Mouse (Mus musculus): Measurements from ENCODE around the gene Tsc22d1. TPM values are rescaled to one million over a fixed set of nuclear protein-coding genes. Genes with fewer than 3 reads are reported as not detected.

Tsc22d1 gene
- total and polyA plus RNA-seq, 2 experiments from 2014 or later: 574 to 603 TPM

DNA sequence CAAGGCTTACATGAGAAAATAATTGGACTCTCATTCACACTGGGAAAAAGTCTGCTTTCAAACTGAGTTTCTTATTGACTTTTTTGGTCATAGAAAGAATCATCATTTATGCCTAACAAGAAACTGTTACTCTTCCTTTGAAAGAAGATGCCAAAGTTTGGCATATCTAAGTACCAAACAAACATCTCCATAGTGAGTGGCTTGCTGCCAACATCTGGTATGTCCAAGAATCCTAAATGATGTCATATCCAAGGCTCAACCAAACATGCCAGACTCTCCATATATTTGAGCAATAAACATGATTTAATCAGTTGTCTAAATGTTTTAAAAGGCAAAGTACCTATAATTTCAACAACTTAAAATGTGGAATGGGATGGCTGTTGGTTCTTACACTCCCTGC lies 16.5 kb upstream of the Tsc22d1 start:
- Histone ChIP-seq H3K27me3 (ENCODE audit: insufficient read depth, low read length) (no peaks in the 10 kb centered on the region), H3K9me3 (ENCODE audit: low read length) (no peaks in the 10 kb centered on the region), H3K4me2 (ENCODE audit: low read depth, low read length, poor library complexity, severe bottlenecking) (no peak overlapping the region), H3K4me3 (ENCODE audit: low read depth, low read length) (no peak overlapping the region), H3K9ac (replicated peaks; ENCODE audit: low read length, poor library complexity, severe bottlenecking) (no peak overlapping the region), H3K27ac (ENCODE audit: low read depth, low read length) (no peak overlapping the region), H3K4me1 (ENCODE audit: insufficient read depth, low read length) (no peaks in the 10 kb centered on the region), H3K36me3 (ENCODE audit: insufficient read depth, low read length) (no peaks in the 10 kb centered on the region)
- no peak for TF ChIP-seq CTCF (IDR thresholded peaks at IDR 0.05)
- DNase-seq (ENCODE audit: low spot score) (peak; percentile 70), ATAC-seq (ENCODE audit: low FRiP score) (no peak)

GRCm38 (mm10) chr14:76402574-76402973 lies 12.2 kb upstream of the Tsc22d1 start:
- DNase-seq (ENCODE audit: low spot score) (no peak), ATAC-seq (ENCODE audit: low FRiP score) (no peak)
- no peak overlapping the region for H3K9ac ChIP-seq (replicated peaks; ENCODE audit: low read length, poor library complexity, severe bottlenecking)
- 95% methylated on average over 4 of the region's 4 CpGs for WGBS
- H3K4me2 ChIP-seq (ENCODE audit: low read depth, low read length, poor library complexity, severe bottlenecking): no peak overlapping the region
- H3K27me3 ChIP-seq (ENCODE audit: insufficient read depth, low read length): no peaks in the 10 kb centered on the region
- H3K4me1 ChIP-seq (ENCODE audit: insufficient read depth, low read length): no peaks in the 10 kb centered on the region
- TF ChIP-seq CTCF (IDR thresholded peaks at IDR 0.05): no peak
- H3K27ac ChIP-seq (ENCODE audit: low read depth, low read length): no peak overlapping the region
- H3K4me3 ChIP-seq (ENCODE audit: low read depth, low read length): no peak overlapping the region
- H3K9me3 ChIP-seq (ENCODE audit: low read length): no peaks in the 10 kb centered on the region
- H3K36me3 ChIP-seq (ENCODE audit: insufficient read depth, low read length): no peaks in the 10 kb centered on the region

- Histone ChIP-seq H3K4me3 (ENCODE audit: low read depth, low read length) (no peak overlapping the region), H3K4me1 (ENCODE audit: insufficient read depth, low read length) (no peaks in the 10 kb centered on the region), H3K4me2 (ENCODE audit: low read depth, low read length, poor library complexity, severe bottlenecking) (no peak overlapping the region), H3K9ac (replicated peaks; ENCODE audit: low read length, poor library complexity, severe bottlenecking) (no peak overlapping the region), H3K27ac (ENCODE audit: low read depth, low read length) (no peak overlapping the region), H3K36me3 (ENCODE audit: insufficient read depth, low read length) (no peaks in the 10 kb centered on the region), H3K27me3 (ENCODE audit: insufficient read depth, low read length) (no peaks in the 10 kb centered on the region), H3K9me3 (ENCODE audit: low read length) (no peaks in the 10 kb centered on the region)
- DNase-seq (ENCODE audit: low spot score) (no peak), ATAC-seq (ENCODE audit: low FRiP score) (no peak)
- no peak for TF ChIP-seq CTCF (IDR thresholded peaks at IDR 0.05)
- 68% methylated on average over 8 of the region's 8 CpGs for WGBS
Observed at GRCm38 (mm10) chr14:76409111-76409510, 5.7 kb upstream of the Tsc22d1 start.

- Histone ChIP-seq H3K4me2 (ENCODE audit: low read depth, low read length, poor library complexity, severe bottlenecking) (peak overlapping the region; percentile 90), H3K9ac (replicated peaks; ENCODE audit: low read length, poor library complexity, severe bottlenecking) (peak overlapping the region; percentile 87), H3K9me3 (ENCODE audit: low read length) (no peaks in the 10 kb centered on the region), H3K4me1 (ENCODE audit: insufficient read depth, low read length) (peaks cover 21% of the 10 kb centered on the region), H3K4me3 (ENCODE audit: low read depth, low read length) (peak overlapping the region; percentile 75), H3K27ac (ENCODE audit: low read depth, low read length) (peak overlapping the region; percentile 98), H3K27me3 (ENCODE audit: insufficient read depth, low read length) (no peaks in the 10 kb centered on the region), H3K36me3 (ENCODE audit: insufficient read depth, low read length) (peaks cover 13% of the 10 kb centered on the region; the same call in 1 of the 2 replicates)
- WGBS: under 1% methylated on average over 10 of the region's 10 CpGs
- DNase-seq (ENCODE audit: low spot score) (peak; percentile 63), ATAC-seq (ENCODE audit: low FRiP score) (no peak)
- peak; percentile 58 for TF ChIP-seq CTCF (IDR thresholded peaks at IDR 0.05)
Observed at GRCm38 (mm10) chr14:76413773-76414121, 1.0 kb upstream of the Tsc22d1 start.

GRCm38 (mm10) chr14:76414122-76414861 lies 469 bp upstream of the Tsc22d1 start:
- H3K36me3 ChIP-seq (ENCODE audit: insufficient read depth, low read length): peaks cover 13% of the 10 kb centered on the region; the same call in 1 of the 2 replicates
- WGBS: 0% methylated on average over 43 of the region's 81 CpGs
- peak; percentile 96 for ATAC-seq (ENCODE audit: low FRiP score)

GRCm38 (mm10) chr14:76415781-76416301 lies 1.1 kb downstream of the Tsc22d1 start:
- peaks cover 13% of the 10 kb centered on the region; the same call in 1 of the 2 replicates for H3K36me3 ChIP-seq (ENCODE audit: insufficient read depth, low read length)
- no peaks in the 10 kb centered on the region for H3K27me3 ChIP-seq (ENCODE audit: insufficient read depth, low read length)
- DNase-seq (ENCODE audit: low spot score): peak; percentile 67
- peak overlapping the region; percentile 92 for H3K9ac ChIP-seq (replicated peaks; ENCODE audit: low read length, poor library complexity, severe bottlenecking)
- no peak for TF ChIP-seq CTCF (IDR thresholded peaks at IDR 0.05)
- ATAC-seq (ENCODE audit: low FRiP score): no peak
- H3K9me3 ChIP-seq (ENCODE audit: low read length): no peaks in the 10 kb centered on the region
- peak overlapping the region; percentile 75 for H3K4me3 ChIP-seq (ENCODE audit: low read depth, low read length)
- peaks cover 27% of the 10 kb centered on the region for H3K4me1 ChIP-seq (ENCODE audit: insufficient read depth, low read length)
- WGBS: 0% methylated on average over 28 of the region's 38 CpGs
- peak overlapping the region; percentile 90 for H3K4me2 ChIP-seq (ENCODE audit: low read depth, low read length, poor library complexity, severe bottlenecking)
- H3K27ac ChIP-seq (ENCODE audit: low read depth, low read length): peak overlapping the region; percentile 98

More at GRCm38 (mm10) chr14:76414122-76414861, 469 bp upstream of the Tsc22d1 start:
- H3K4me2 ChIP-seq (ENCODE audit: low read depth, low read length, poor library complexity, severe bottlenecking): peak overlapping the region; percentile 90
- peak; percentile 99 for DNase-seq (ENCODE audit: low spot score)
- peak overlapping the region; percentile 98 for H3K27ac ChIP-seq (ENCODE audit: low read depth, low read length)
- peak overlapping the region; percentile 75 for H3K4me3 ChIP-seq (ENCODE audit: low read depth, low read length)
- TF ChIP-seq CTCF (IDR thresholded peaks at IDR 0.05): no peak
- no peaks in the 10 kb centered on the region for H3K9me3 ChIP-seq (ENCODE audit: low read length)
- H3K9ac ChIP-seq (replicated peaks; ENCODE audit: low read length, poor library complexity, severe bottlenecking): peak overlapping the region; percentile 92
- H3K27me3 ChIP-seq (ENCODE audit: insufficient read depth, low read length): no peaks in the 10 kb centered on the region
- peaks cover 23% of the 10 kb centered on the region for H3K4me1 ChIP-seq (ENCODE audit: insufficient read depth, low read length)

Data from midbrain, postnatal 0 days (tissue).